Mouse (Mus musculus) urinary bladder, adult 2 months (tissue): Measurements from ENCODE around the gene Manba. TPM values are rescaled to one million over a fixed set of nuclear protein-coding genes. Genes with fewer than 3 reads are reported as not detected.
"Not testable (repeated sequence)": the region's sequence is repeated elsewhere in the genome, so short reads cannot be mapped to it uniquely, and the experiment has no call there.

Experiments used
- DNase-seq: peaks from one replicate; pipeline ENCODE4 v3.0.0; 2022; ENCODE audit warnings: low spot score
- polyA plus RNA-seq: library from polyadenylated mRNA; depleted of rRNA; stranded (reverse); fragments of >200 nt; gene quantifications from 2 replicates; pipeline ENCODE4 v1.2.3, GENCODE M21; 2012

Gene Manba
- polyA plus RNA-seq, 1 experiment = 9.8 TPM

DNA sequence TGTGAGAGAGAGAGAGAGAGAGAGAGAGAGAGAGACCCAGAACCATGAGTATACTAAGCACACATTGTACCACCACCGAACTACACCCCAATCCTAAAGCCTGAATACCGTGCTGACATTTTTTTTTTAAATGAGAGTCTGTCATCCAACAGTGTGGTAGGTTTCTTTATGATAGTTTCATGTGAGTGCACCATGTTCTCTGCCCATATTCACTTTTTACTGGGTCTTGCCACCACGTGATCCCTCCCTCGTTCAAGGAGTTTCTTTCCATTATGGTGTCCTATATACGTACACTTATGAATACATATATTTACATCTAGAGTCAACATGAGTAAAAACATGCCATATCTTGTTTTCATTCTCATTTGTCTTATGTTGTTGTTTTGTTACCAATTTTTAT, 940 bp downstream of the Manba start:
- DNase-seq = no peak

DNA sequence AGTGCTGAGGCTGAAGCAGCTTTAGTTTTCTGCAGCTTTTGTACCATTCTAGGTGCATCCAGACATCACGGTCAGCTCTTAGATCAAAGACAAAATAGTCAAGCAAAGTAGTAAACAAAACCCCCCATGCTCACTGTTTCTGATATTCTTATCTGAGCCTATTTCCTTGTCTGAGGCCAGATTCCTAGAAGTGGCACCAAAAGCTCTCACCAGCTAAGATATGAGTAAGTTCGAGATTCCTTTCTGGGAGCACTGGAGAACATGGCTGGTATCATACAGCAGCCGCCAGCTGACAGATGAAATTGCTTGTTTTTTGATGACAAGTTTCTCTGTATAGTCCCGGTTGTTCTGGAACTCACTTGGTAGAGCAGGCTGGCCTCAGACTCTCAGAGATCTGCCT, 2.4 kb downstream of the Manba start:
- DNase-seq = no peak

DNA sequence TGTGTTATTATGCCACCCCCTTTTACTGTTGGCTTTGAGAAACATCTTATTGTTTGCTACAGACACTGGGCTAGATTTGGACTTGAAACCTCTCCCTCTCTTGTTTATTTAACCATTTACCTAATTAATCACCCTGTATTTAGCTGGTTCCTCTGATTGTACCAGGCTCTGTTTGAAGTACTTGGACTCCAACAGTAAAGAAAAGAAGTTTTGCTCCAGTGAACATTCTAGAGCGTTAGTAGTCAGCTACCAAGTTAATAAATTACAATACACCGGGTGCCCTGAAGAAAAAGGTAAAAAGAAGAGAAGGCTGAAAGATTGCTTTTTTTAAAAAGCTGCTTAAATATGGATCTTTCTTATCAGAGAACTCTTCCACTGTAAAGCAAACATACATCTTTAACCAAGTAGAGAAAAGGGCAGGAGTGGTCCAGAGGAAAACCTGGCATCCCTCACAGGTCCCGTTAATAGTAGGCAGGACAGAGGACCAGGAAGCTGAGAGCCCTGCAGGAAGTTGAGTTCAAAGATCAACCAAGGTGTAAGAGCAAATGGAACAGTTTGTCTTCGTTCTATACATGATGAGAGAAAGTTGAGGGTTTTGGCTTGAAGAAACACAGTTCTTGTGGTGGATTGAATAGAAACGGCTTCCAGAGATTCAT, 4.6 kb downstream of the Manba start:
- DNase-seq = no peak

DNA sequence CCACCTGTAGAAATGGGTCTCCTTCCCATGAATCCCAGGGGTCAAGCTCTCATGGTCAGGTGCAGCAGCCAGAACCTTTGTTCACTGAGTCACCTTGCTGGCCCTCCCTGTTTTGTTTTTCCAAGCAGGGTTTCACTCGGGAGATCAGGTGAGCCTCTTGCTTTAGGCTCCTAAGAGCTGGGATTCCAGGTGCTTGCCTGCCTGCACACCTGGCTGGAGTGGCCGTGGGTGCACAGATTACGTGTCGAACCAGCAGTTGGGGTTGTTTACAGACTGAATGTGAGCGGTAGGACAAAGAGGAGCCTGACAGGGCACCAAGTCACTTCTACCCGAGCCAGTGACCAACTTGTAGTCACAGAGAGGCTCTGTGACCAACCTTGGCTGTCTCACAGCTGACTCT, 5.7 kb downstream of the Manba start:
- no peak for DNase-seq

DNA sequence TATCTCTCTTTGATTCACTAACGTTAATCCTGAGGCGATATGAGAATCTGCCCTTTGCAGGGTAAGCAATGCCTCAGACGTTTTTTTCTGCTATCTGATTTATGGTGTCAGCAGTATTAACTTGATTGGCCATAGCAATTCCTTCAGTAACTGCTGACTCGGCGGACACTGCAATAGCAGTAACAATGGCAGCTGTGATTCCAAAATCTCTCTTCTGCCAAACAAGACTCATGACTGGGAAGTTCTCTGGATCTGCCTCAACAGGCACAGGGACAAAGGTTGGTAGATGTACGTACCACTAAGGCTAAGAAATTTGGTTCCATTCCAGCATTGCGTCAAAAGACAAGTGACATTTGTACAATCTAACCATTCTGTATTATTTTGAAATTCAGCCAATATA, 7.9 kb downstream of the Manba start:
- DNase-seq = not testable (repeated sequence)

DNA sequence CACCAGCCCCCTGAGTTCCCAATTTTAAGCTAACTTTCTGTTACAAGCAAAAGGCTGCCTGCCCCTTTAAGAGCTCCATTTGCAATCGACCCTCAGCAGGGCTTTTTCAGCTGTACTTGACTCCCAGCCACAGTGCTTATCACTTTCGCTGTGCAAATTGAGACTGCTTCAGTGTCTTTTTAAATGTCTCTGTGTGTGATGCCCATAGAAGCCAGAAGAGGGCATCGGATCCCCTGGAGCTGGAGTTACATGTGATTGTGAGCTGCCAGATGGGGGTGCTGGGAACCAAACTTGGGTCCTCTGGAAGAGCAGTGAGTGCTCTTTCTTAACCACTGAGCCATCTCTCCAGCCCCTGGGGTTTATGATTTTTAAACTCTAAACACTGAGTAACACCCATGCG, 12.5 kb downstream of the Manba start:
- not testable (repeated sequence) for DNase-seq

DNA sequence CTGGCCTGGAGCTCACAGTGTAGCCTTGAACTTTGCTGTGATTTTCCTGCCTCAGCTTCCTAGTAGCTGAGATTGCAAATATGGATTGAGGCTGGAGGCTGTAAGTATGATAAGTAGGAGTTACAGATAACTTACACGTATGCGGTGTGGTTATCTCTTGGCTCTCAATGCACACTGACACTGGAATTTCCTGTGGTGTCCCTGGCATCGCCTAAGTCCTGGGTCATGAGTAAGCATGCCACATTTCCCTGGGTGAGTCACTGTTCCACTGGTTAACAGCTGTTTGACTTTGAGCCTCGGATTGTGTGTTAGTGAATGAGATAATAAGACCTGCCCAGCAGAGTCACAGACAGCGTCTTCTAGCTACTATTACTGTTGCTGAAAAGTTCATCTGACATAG, 13.5 kb downstream of the Manba start:
- DNase-seq = no peak

DNA sequence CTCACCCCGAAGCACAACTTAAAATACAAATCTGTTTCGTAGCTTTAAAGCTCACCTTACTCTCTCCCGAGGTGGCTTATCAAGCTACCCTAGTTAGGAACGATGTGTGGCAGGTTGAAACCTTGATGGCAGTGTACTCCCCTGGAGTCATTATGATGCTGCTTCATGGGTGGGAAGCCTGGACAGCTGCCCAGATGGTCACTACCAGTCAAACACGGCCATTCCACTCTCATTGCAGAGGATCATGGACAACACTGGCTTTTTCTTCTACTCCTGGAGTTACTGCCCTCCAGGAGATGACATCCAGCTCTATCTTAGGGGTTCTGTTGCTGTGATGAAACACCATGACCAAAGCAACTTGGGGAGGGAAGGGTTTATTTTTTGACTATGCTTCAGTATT, 17.7 kb downstream of the Manba start:
- no peak for DNase-seq

DNA sequence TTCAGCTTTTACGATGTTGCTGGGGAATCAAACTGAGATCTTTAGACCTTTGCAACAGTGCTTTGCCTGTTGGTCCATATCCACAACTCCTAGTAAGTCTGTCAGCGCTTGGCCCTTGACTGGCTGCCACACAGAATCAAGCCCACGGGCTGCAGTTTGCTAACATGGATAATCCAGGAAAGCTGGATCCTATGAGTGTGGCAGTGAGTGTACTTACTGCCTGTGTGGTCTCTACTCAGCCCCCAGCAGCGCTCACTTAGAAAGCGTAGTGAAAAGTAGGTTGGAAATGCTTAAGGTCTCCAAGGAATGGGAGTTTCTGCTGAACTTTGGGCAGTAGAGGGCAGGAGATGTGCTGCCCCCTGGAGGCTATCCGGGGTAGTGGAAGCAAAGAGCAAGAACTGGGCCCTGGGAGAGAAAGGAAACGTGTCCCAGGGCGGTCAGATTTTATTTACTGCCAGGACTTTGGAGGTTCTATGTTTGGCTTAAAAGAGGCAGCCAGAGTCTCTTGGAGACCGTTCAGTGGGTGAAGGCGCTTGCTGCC, 20.0 kb downstream of the Manba start:
- DNase-seq = peak; percentile 46

DNA sequence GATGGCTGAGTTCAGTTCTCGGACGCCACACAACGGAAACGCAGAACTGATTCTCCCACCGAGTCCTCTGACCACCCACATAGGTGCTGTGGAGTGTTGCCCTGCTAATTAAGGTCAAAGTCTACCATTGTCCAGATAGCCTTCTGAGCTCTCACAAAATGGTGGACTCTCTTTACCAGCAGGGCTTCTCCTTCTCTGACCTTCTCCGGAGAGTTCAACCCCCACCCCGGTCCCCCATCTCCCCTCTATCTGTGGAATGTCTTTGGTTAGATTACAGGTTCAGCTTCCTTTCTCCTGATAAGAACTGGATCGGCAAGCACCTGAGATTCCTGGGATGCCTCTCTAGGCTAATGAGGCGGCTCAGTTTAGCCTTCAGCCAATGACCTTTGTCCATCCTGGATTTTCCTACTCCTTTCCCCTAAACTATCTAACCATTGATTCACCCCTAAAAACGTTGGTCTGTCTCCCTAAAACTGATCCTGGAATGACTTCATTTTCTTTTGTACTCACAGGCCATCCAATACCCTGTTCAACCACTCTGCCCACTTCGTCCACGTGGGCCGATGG, 20.6 kb downstream of the Manba start:
- no peak for DNase-seq

DNA sequence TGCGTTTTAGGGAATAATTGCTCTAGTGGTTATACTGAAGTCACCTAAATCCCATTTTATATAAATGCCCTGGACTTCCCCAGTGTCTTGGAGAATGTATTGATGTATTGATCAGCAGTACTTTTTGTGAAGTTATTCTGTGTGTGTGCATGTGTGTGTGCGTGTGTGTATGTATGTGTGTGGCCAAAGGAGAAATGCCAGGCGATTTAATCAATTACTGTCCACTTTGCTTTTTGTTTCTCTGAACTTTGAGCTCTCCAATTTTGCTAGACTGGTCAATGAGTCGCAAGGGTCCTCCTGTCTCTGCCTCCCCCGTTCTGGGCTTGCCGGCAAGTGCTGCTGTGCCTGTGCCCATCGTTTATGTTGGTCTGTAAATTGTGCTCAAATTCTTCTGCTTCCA, 22.1 kb downstream of the Manba start:
- DNase-seq = no peak

DNA sequence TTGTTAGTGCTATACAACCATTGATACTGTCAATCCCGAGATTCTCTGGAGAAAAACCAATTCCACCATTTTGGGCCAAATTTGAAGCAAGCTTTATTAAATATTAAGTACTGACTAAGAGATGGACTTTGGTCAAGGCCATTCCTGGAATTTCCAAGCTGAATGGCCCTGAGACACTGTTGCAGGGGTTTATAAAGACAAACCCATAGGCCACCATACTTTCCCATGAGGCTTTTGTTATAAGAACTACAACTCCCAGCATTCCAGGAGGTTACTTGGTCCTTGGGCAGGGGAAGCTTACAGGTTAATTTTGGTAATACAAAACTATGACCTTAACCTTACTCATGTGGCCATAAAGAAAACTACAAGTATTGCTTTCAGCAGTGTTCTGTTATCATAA, 22.8 kb downstream of the Manba start:
- DNase-seq = no peak

DNA sequence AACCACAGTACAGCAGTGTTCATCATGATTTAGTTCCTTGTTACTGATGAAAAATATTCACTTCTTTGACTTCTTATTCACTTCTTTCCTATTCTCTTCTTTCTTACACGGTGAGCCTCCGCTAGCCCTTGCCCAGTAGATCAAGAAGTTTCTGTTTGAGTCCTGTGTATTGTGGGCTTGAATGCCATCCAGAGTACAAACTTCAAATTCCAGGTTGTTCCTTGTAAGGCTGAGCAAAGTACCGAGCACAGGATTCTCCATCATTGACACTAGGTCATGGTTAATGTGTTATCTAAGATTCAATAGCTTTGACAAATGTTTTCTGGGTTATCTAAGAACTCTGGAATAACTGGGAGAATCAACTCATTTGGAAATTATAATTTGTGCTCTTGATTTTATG, 25.0 kb downstream of the Manba start:
- DNase-seq = no peak

DNA sequence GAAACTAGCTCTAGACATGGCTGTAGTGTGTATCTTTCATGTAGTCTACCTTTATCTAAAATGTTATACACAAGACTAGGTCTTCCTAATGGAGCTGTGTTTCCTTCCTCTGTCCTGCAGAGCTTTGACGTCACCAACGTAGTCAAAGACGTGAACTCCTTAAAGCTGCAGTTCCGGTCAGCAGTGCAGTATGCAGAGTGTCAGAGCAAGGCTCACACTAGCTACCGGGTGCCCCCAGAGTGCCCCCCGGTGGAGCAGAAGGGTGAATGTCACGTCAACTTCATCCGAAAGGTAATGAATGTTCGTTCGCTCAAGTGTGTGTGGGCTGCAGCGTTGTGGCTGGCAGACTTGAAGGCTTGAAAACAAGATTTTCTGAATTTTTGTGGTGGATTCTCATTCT, 26.3 kb downstream of the Manba start:
- no peak for DNase-seq

DNA sequence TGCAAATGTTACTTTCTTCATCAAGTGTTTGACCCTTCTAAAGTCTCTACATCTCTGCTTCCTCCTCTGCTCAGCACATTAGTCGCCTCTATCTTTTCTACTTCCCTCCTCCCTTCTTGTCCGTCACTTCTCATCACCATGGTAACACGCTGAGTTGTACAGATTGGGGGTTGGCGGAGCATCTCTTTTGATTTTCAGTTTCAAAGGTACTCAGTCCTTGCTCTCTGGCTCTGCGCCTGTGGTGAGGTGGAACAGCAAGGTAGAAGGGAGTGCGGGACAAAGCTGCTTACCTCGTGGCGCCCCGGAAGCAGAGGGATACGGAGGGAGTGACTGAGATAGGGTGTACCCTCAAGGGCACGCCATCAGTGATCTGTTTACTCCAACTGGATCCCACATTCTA, 27.9 kb downstream of the Manba start:
- no peak for DNase-seq

DNA sequence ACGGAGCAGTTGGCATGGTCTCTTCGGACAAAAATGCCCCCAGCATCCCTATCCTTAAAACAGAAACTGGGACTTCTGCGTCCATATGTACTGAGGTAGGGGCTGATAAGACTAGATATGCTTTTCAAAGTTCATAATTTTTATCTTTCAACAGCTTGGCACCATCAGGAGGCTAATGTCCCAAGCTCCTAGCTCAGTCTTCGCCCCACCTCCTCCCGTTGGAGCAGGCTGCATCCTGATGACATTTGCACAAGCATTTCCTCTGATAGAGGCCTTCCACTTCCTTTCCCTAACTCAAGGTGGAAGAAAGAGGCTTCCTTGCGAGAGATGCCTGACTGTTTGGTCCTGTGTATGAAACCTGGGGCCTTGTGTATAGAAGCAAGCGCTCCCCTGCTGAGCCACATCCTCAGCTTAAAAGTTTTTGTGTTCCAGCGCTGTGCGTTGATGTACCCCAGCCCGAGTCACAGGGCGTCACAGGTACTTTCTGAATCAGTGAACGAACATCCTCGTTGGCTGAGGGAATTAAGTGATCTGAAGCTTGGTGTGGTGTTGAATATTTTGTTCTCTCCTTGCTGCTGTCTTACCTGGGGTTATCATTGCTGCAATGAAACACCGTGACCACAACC, 28.5 kb downstream of the Manba start:
- DNase-seq = no peak

DNA sequence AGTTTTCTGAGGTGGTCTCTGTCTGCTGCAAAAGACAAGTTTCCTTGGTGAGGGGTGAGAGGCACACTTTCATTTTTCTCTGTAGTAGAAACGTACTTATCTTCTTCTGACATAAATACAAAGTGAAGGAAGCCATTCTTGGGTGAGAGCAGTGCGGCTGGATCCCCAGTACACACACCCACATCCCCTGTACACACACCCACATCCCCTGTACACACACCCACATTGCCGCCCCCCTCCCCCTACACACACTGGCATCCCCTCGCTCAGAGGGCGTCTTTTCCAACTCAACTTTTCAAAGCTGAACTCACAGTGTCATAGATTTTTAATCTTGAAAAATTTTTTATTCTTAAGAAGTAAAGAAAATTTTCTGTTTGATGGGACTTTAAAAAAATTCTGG, 29.8 kb downstream of the Manba start:
- DNase-seq = no peak

DNA sequence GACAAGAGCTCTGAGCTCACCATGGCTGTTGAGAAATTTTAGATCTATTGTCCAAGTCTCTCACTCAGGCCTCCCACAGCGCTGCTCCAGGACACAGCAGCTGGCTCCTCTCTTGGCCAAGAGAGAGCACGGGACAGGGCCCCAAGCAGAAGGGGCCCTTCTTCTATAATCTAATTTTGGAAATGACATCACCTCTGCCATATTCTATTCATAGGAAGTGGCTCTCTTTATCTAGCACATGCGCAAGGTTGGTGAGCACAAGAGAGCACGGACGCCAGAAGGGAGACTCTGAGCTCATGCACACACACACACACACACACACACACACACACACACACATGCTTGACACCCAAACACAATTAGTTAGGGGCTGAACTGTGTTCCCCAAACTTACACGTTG, 31.5 kb downstream of the Manba start:
- no peak for DNase-seq

DNA sequence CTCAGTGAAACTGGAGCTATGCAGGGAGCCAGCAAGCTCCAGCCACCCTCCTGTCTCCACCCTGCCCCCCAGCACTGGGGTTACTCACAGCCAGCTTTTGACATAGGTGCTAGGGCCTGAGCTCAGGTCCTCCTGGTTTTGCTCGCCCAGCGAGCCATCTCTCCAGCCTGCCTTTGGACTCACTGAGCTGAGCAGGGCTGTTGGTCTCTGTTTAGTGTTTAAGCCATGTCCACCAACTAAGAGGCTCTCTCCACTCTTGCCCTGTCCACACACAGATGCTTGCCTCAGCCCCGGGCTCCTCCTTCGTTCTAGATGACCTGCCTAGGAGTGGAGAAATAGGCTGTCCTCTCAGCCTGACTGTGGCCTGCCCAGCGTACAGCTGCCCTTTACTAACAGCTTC, 33.5 kb downstream of the Manba start:
- DNase-seq = no peak

DNA sequence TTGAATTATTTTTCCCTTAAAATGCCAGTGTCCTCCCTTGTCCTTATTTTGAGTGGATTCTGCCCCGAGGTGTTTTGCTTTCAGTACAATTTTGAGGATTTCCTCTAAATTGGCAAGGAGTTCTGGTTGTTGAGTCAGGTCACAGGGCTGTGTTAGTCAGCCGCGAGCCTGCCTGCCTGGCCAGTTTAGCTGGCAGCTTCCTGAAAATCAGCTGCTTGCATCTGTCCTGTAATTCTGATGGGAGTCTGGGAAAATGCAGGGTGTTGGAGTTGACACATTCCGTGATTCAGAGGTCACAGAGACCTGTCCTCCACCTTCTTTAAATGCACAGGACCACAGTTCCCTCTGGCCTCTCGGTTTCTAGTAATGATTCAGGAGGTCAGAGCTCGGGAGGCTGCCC, 34.2 kb downstream of the Manba start:
- DNase-seq = no peak

DNA sequence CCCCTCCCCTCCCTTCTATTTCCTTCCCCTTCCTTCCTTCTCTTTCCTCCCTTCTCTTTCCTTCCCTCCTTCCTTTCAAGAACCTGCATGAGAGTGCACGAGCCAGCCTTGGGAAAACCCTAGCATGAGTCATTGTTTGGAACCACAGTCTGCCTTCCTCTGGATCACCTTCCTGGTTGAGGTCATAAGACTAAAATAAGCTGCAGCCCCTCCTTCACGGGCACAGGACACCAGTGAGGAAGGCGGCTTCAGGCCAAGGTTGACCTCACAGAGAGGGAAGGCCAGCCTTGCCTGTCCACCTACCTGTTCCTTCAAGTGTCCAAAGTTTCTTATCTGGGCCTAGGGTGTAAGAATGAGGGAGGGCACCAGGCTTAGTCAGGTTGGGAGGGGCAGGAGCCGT, 36.6 kb downstream of the Manba start:
- peak; percentile 30 for DNase-seq

DNA sequence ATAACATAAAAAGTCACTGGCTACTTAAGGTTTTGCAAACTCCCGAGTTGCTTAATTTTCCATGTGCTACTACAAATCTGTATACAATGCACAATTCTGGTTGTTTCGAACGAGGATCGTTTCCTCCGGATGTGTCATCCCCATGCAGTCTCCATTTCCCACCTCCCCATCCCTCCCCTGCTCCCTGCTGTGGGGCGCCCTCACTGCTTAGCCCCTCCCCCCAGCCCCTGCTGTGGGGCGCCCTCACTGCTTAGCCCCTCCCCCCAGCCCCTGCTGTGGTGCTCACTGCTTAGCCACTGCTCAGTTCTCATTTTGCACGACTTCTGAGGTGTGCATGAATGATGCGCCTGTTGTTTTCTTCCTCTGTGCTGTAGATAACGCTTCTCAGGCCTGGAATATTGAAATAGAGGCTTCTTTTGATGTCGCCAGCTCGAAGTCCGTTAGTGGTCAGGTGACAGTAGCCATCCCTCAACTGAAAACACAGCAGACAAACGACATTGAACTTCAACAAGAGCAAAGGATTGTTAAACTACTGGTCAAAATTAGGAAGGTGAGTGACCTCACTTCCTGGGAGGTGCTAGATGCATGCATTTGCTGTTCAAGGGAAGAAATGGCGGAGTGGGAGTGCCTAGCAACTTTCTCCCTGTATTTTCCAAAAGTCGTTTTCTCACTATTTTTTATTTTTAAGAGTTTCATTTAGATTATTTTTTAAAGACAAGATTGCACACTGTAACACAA, 37.4 kb downstream of the Manba start:
- no peak for DNase-seq

DNA sequence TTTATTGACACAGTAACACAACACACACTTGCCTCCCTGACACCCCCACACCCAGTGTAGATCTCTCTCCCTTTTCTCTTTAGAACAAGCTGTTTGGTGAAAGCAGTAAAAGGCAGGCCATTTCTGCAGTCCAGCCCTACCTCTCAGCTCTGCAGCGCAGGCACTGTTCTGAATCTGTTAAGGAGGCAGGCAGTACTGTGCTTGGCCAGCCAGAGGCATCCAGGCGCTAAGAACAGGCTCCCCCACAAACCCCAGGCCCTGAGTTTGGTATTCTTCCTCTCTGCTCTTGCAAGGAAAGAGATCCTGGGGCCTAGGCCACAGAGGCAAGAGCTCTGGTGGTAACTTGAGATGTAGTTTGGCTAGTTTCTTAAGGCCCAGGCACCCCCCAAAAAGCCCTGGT, 39.5 kb downstream of the Manba start:
- DNase-seq = not testable (repeated sequence)
